Mouse (Mus musculus): ENCODE results near the gene Zbtb16. TPM values are rescaled to one million over a fixed set of nuclear protein-coding genes. Genes with fewer than 3 reads are reported as not detected.

Gene Zbtb16
- total RNA-seq, 2 experiments from 2014 or later: 129 to 168 TPM

DNA sequence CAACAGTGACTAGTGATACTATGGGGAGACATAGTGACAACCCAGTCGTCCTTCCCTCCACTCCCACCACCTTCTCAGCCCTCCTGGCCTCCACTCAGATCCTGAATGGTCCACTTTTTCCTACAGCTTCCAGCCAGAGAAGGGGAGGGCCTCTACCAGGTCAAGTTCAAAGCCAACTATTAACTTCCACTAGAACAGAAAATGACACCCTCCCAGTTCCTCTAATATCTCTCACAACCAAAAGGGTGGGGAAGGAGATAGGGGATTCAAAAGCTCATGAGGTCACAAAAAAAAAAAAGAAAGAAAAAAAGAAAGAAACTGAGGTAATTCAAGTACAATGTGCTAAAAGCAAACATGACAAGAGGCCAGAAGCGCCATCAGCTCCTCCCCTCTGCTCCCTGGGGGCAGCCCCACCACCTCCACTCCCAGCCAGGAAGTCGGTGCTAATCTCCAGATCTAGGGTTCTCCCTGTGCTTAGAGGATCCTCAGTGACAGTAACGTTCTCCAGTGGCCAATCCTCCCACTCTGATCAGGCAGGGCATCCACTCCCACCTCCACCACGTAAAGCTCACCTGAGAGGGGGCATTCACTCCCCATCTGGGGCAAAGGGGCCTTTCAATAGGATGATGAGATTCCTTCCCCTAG lies 180.4 kb downstream of the Zbtb16 start:
- DNase-seq: no peak
- intact Hi-C loops (cut with DNase I): no loop called here

DNA sequence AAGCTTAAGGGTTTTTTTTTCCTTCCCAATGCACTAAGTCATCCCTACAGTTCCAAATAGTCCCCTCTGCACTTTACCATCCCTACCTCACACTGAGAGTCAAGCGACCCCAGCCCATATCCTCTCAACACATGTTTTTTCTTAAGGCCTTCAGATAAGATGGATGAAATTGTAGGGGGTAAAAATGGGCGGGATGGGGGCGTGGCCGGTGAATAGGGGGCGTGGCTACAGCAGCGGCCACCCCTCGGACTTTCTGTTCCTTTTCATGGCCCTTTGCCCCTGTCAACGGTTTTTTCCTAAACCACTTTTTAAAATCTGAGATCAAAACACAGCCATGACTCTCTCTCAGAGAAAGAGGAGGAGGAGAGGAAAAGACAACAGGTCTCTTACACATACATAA lies 181.3 kb downstream of the Zbtb16 start:
- intact Hi-C loops (cut with DNase I): no loop called here
- no peak for DNase-seq

DNA sequence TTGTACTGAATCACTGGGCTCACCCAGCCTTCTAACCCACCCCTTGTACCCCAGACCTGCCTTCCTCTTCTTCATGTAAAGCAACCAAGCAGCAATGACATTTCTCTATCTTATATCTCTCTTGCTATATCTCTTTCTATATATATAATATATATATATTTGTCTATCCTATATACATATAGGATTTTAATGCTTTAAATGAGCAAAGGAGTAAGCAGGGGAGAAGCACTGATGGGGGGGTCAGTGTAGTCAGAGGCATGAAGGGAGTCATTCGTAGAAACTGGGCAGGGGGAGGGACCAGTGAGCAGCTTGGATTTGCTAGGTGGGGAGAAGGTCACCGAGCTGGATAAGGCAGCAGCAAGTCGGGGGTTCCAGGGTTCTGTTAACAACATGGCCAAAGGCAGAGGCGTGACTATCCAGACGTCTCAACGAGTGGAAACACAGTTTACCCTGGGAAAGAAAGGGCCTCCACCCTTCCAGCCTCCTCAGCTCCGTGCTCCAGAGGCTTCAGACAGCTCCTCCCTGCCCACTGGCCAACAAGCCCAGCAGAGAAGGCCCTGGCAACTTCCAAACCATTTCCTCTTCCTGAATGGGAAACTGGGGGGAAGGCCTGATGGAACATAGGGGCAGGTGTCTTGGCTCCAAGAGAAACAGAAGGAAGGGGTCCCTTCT lies 182.5 kb downstream of the Zbtb16 start:
- peak in 1 of 2 experiments; percentile 6 for DNase-seq
- intact Hi-C loops (cut with DNase I): no loop called here

DNA sequence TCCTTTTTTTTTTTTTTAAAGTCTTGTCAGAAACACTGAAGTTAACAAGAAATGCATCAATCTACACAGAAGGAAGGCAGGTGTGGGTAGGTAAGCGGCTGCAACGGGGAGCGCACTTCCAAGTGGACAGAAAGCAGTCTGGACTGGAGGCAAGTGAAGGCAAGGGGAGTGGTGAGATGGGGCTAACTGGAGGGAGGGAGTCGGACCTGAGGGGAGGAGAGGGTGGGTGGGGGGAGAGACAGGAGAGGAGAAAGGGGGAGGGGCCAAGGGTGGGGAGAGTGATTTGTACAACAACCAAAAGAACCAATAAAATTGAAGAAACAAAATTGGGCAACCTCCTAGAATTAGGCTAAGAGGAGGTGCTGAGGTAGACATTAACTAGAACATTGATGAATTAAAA lies 184.0 kb downstream of the Zbtb16 start:
- intact Hi-C loops (cut with DNase I): no loop called here
- DNase-seq: peak in 1 of 2 experiments; percentile 9

DNA sequence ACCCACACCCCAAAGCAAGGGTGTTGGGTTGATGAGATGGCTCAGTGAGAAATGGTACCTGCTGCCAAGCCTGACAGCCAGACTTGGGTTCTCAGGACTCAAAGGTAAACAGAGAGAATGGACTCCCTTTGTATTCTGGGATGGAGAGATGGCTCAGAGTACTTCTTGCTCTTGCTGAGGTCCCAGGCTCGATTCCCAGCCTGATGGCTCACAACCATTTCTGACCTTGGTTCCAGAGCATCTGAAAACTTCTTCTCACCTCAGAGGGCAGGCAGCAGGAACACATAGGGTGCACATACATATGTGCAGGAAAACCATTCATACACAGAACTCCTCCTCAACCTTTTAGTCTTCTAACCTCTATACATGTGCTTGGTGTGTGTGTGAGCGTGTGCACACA lies 185.2 kb downstream of the Zbtb16 start:
- DNase-seq: peak in 1 of 2 experiments; percentile 8
- intact Hi-C loops (cut with DNase I): loop anchor here (2.0 kb wide), 1 partner anchor 188 kb away; no protein-coding TSS in a partner anchor

DNA sequence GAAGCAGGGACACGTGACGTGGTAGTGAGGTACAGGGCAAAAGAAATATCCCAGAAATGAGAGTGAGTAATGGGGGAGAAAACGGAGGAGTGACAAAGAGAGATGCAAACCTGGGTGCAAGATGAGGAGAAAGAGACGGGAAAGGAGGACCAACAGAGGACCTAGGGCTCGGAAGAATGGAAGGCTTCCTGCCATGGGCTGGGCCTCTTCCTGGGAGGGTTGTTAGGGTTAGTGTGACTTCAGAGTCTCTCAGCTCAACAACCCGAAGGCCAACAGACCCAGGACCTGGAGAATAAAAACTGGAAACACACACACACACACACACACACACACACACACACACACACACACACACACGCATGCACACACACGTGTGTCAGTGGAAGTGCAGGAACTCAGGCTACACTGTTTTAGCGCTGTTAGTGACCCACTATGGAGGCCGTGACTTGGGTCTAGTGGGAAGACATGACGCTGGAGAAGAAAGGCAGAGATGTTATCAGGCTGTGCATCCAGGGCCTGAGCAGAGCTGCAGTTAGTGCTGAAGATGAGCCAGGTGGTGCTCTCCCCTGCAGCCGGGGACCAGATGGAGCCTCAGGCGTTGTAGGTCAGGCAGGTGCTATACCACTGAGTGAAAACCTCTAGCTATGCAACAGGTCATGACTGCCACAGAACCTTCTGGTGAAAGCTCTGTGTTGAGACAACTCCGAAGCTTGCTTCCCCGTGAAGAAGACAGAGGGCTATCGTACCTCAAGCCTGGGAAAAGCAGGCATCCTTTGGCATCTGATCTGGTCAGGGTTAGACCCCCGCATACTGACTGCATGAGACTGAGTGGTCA lies 186.0 kb downstream of the Zbtb16 start:
- intact Hi-C loops (cut with DNase I): loop anchor here (1.0 to 5.0 kb wide), 4 partner anchors 72 to 397 kb away; no protein-coding TSS in a partner anchor
- peak in 1 of 2 experiments; percentile 16 for DNase-seq

DNA sequence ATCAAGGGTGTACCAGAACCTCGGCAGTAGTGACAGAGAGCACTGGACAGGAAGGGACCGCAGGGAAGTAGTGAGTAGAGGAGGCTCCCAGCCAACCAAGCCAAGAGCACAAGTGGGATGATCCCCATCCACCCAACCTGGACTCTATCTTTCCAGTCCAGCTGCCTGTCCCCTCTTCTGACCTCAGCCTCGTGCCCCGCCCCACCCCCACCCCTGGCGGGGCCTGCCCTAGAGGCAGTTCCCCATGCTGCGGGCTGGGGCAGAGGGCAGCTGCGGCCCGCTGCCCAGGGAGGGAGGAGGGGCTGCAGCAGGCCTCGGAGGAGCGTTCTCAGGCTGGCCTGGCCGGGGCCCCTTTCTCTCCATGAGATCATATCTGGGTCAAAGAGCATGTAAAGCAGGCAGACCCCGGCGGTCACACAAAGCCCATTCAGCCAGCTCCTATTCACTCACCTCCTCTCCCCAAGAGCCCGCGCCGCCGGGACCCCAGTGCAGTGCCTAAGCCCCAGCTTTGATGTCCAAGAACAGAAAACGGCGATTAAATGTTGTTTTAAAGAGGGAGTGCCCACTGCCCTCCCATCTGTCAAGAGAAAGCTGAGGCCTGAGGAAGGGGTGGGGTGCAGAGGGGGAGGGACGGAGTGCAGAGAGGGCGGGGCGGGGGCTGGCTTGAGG lies 186.8 kb downstream of the Zbtb16 start:
- intact Hi-C loops (cut with DNase I): loop anchor here (1.0 to 5.0 kb wide), 3 partner anchors 73 to 398 kb away; no protein-coding TSS in a partner anchor
- peak; percentile 47 to 74 for DNase-seq

DNA sequence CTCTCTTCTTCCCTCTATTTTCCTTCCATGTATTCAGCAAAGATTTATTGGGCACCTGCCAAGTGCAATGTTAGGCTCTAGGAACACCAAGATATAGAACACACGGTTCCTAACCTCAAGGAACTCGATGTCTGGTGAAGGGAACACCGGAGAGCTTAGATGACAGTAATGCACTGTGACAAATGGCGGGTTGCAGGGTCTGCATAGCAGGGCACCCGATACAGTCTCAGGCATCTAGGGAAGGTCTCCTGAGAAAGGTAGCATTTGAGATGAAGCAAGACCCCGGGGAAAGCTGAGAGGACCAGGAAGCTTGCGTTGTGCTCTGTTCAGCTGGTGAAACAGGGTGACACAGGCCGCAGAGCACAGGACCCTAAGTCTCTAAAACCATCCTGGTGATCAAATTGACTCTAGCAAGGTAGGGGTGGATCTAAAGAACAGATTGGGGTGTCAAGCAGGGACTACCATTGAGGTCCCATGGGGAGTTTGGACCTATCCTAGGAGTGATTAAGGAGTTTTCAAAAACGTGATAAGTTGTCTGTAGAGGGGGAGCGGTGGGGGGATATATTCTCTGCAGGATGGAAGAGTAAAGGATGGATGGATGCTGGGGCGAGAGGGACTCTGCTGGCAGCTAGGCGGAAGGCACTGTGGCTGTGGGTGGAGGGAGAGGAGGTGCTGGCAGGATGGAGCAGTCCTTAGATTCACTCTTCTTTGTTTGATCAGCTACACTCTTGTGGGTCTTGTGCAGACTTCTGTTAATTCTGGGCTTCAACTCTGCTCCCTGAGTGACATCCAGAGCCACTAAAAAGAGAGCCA lies 187.5 kb downstream of the Zbtb16 start:
- peak in 1 of 2 experiments; percentile 17 for DNase-seq
- intact Hi-C loops (cut with DNase I): loop anchor here (1.0 to 5.0 kb wide), 3 partner anchors 74 to 399 kb away; no protein-coding TSS in a partner anchor

DNA sequence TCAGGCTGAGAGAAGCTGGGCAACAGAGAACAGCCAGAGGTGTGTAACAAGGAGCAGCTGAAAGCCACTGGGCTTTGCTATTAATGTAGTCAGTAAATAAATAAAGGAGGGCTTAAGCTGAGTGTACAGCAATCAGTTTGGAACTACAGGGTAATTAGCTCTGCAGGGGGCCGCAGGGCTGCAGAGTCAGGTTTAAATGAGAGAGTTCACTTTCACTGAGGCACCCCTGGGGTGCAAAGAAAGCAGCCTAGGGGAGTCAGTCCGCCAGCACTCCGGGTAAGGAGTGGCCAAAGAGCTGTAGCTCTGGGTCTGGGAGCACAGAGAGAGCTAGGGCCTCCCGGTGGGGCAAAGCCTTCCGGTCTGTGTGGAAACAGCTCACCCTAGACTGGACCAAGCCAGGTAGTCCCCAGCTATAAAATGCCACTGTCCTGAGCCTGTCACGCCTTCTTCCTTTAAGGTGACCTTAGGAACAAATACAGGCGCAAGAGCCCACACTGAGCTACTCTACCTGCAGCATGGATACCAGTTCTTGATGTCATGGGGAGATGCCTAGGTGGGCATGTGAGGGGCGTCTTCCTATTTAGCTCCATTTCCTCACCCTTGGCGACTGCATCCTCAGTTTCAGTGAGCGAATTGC lies 188.3 kb downstream of the Zbtb16 start:
- intact Hi-C loops (cut with DNase I): loop anchor here (2.0 to 5.0 kb wide), 3 partner anchors 75 to 400 kb away; no protein-coding TSS in a partner anchor
- peak in 1 of 2 experiments; percentile 11 for DNase-seq

DNA sequence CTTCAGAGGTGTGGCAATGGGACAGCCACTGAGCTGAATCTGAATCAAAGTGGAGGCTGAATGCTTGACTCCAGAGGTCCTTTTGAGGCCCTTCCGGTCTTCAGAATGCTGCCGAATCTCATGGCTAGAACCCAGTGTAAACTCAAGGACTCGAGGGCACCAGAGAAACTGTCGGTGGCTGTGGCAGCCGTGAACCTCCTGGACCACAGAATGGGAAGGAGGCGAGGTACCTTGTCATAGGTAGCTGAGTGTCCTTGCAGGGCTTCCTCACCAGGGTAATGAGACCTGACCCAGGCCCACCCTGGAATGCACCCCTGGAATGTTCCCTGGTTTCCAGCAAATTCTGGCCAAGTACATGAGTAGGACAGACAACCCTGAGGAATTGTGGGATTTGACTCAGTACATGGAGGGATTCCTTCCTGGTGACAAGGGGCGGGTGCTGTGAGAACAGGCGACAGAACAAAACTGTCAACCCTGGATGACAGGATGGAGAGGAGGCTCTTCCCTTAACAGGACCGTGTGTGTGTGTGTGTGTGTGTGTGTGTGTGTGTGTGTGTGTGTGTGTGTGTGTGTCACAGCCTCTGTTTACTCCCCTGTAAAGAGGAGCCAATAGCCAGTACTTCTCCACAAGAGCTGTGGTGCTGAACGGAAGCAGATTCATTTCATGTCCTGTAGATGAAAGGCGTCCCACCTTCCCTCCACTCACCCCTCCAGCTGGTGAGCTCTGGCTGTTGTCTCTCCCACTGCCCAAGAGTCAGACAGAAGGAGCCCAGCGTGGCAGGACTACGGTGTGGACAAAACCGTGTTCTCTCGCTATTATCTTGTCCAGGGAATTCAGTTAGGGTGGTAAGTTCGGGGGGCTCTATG lies 189.0 kb downstream of the Zbtb16 start:
- DNase-seq: peak in 1 of 2 experiments; percentile 14
- intact Hi-C loops (cut with DNase I): loop anchor here (1.0 to 5.0 kb wide), 5 partner anchors 75 to 400 kb away; no protein-coding TSS in a partner anchor

DNA sequence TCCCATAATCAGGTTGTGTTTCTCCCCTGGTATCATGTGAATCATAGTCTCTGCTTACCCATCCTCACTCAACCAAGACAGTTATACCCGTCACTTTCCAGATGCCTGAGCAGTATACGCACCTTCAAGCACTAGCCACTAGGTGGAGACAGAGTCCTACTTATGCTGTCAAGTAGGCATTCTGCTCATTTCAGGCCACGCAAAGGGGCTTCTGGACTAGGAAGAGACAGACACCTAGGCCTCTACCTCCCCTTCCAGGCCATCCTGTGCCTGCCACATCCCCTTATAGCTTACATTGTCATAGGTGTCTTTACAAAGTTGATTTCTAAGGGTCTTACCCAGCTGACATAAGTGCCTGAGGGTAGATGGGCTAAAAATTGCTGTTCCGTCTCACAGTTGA lies 189.8 kb downstream of the Zbtb16 start:
- DNase-seq: peak; percentile 48 to 59
- intact Hi-C loops (cut with DNase I): loop anchor here (1.0 to 5.0 kb wide), 5 partner anchors 76 to 401 kb away; no protein-coding TSS in a partner anchor

DNA sequence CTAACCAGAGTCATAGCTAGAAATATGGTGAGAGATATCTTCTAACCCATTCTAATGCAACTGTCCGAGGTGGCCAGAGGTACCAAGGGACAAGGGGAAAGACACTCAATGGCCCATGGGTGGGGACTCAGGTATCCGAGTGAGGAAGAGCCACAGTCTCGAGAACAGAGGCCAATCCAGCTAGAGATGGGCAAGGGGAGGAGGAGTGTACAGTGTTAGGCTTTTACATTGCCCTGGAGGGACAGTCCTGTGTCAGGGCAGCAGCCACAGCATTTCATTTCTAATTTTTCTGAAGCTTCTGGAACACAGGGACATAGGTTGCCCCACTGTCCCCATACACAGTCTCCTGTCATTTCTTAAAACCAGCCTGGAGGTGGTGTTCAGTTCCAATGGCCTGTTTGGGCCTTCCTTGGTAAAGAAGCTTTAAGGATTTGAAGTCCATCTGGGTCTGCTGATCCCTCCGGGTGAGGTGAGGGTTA lies 190.3 kb downstream of the Zbtb16 start:
- intact Hi-C loops (cut with DNase I): loop anchor here (1.0 to 5.0 kb wide), 5 partner anchors 77 to 402 kb away; no protein-coding TSS in a partner anchor
- peak in 1 of 2 experiments; percentile 9 for DNase-seq

DNA sequence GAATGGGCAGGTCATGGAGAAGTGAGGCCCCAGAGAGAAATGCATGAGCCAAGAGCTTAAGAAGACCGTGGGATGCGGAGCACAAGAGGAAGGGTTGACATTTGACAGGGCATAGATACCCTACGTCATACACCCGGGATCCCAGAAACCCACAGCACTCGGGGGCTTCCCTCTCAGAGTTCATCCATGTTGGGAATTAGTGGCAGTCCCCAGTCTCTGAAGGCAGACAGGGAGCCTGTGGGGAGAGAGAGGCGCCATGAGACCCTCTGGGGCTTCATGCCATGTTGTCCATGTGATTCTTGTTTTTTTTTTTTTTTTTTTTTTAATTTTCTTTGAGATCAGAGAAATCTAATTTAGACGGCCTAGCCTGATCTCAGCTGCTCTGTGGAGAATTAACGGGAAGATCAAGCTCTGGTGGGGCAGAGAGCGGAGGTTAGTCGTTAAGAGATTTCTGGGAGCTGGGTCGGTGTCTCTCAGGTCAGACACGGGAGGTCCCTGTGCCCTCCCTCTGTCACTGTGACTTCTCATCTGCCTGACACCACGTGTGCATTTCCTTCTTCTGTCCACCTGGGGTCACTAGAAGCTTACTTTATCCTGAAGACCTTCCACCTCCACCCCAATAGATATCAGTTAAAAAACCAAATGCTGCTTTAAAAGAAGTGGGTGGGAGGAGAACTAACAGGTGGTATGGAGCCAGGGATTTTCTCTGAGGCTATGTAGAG lies 190.9 kb downstream of the Zbtb16 start:
- intact Hi-C loops (cut with DNase I): loop anchor here (5.0 kb wide), 2 partner anchors 77 to 402 kb away; no protein-coding TSS in a partner anchor
- peak in 1 of 2 experiments; percentile 13 for DNase-seq

DNA sequence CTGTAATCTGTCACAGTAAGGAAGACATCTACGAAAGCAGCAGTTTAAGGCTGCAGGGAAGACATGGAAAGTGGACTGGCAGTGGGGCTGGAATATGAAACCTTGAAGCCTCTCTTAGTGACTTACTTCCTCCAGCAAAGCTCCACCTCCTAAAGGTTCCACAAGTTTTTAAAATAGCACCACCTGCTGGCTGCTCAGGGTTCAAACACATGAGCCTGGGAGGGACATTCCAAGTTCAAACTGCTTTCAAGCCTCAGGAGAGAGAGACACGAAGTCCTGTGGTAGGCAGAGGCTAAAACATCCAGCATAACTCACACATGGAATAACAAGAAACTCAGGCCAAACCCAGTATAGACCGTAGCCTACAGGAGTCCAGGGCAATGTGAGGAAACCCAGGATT lies 191.6 kb downstream of the Zbtb16 start:
- peak in 1 of 2 experiments; percentile 1 for DNase-seq
- intact Hi-C loops (cut with DNase I): no loop called here

DNA sequence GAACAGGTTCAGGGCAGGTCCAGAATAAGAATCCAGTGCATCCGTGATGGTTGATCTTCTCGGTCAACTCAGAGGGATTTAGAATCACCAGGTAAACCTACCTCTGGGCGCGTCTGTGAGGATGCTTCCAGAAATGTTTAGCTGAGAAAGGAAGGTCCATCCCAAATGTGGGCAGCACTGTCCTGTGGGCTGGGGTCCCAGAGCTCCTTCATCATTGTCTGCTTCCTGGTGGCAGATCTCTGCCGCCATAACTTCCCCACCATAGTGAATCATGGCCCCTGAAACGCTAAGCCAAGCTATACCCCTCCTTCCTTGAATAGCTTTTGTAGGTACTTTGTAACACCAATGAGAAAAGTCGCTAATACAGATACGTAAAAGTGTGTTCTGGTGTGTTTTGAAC lies 194.4 kb downstream of the Zbtb16 start:
- intact Hi-C loops (cut with DNase I): no loop called here
- DNase-seq: no peak

DNA sequence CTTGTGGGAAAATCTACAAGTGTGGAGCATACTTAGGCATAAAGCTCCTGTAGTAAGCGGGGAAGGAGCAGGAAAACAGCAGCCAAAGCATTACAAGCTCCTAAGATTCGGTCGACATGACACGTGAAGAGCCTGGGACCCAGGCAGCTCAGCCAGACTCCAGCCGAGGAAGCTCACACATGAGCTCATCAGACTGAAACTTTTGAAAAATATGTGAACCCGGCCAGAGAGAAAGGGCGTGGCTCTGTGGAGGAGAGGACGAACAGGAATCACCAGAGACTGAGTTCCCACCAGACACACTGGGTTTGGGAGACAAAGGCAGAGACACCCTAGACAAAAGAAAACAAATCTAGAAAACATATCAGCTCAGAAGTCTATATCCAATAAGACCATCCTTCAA lies 195.1 kb downstream of the Zbtb16 start:
- no peak for DNase-seq
- intact Hi-C loops (cut with DNase I): no loop called here

Measured in gastrocnemius, postnatal 36 days (tissue).